Mouse (Mus musculus) liver, embryonic 11.5 days (tissue): ENCODE data around the gene Cfap43. TPM values are rescaled to one million over a fixed set of nuclear protein-coding genes. Genes with fewer than 3 reads are reported as not detected.
A peak's percentile ranks its signal among the peaks of the same experiment; 100 is the strongest.

ENCODE experiments used
- ATAC-seq: fragments of 200-750 bp; cut with Nextera tagmentation; replicated peaks from 2 replicates; pipeline ENCODE4 v1.8.0; 2017; ENCODE audit warnings: moderate number of reproducible peaks, mild to moderate bottlenecking, moderate TSS enrichment, moderate library complexity; ENCODE audit not compliant: low FRiP score
- DNase-seq: peaks from one replicate; pipeline ENCODE4 v3.0.0-alpha.2; 2017; ENCODE audit warnings: low spot score
- H3K27ac ChIP-seq: fragments of 300-500 bp; sonication (generic); 2 replicates; pipeline ENCODE4 v1.5.1; 2014; ENCODE audit warnings: mild to moderate bottlenecking, low read depth, low read length, control low read depth
- H3K27me3 ChIP-seq: fragments of 300-500 bp; sonication (generic); replicated peaks from 2 replicates; pipeline ENCODE4 v1.6.1; 2014; ENCODE audit warnings: low read length, mixed read lengths; ENCODE audit not compliant: control insufficient read depth, insufficient read depth
- H3K36me3 ChIP-seq: fragments of 300-500 bp; sonication (generic); 2 replicates; pipeline ENCODE4 v1.6.1; 2014; ENCODE audit warnings: mild to moderate bottlenecking, low read length, moderate library complexity, mixed read lengths; ENCODE audit not compliant: control insufficient read depth, insufficient read depth
- H3K4me1 ChIP-seq: fragments of 300-500 bp; sonication (generic); replicated peaks from 2 replicates; pipeline ENCODE4 v1.6.1; 2014; ENCODE audit warnings: low read length, mixed read lengths; ENCODE audit not compliant: control insufficient read depth, insufficient read depth
- H3K4me2 ChIP-seq: fragments of 300-500 bp; sonication (generic); 2 replicates; pipeline ENCODE4 v1.6.1; 2014; ENCODE audit warnings: mild to moderate bottlenecking, control low read depth, moderate library complexity
- H3K4me3 ChIP-seq: fragments of 300-500 bp; sonication (generic); 2 replicates; pipeline ENCODE4 v1.5.1; 2014; ENCODE audit warnings: low read depth, low read length, control low read depth
- H3K9ac ChIP-seq: fragments of 300-500 bp; sonication (generic); 2 replicates; pipeline ENCODE4 v1.6.1; 2014; ENCODE audit warnings: low read depth, low read length, control low read depth
- H3K9me3 ChIP-seq: fragments of 300-500 bp; sonication (generic); 2 replicates; pipeline ENCODE4 v1.6.1; 2016; ENCODE audit warnings: low read length, inconsistent platforms, mixed read lengths; ENCODE audit not compliant: control insufficient read depth
- WGBS: fragments of 180-500 bp; shearing (Covaris S2); extraction: QIAGEN DNeasy Blood & Tissue Kit; methylation state at CpG from one replicate; pipeline ENCODE4 v1.1.7; 2014; 5-methylcytosine and 5-hydroxymethylcytosine counted together
- polyA plus RNA-seq: library from polyadenylated mRNA; unstranded; fragments of >200 nt; fragmentation: Nextera tagmentation; extraction: Ambion mirVana; gene quantifications from 2 replicates; pipeline ENCODE4 v1.2.1, GENCODE M21; 2014

The Cfap43 gene
- polyA plus RNA-seq, 1 experiment from 2014 or later: 0.04 TPM

- ATAC-seq (peak; percentile 51), DNase-seq (peak; percentile 50)
- no peaks in the 10 kb centered on the region for H3K27me3 ChIP-seq
- peaks cover 13% of the 10 kb centered on the region for H3K4me1 ChIP-seq
- under 1% methylated on average over 29 of the region's 29 CpGs for WGBS
- H3K4me2 ChIP-seq: peak overlapping the region; percentile 79
- H3K36me3 ChIP-seq: no peaks in the 10 kb centered on the region; the same call in 1 of the 2 replicates
- no peaks in the 10 kb centered on the region for H3K9me3 ChIP-seq
- peak overlapping the region; percentile 83 for H3K9ac ChIP-seq
- peak overlapping the region; percentile 80 for H3K27ac ChIP-seq
- peak overlapping the region; percentile 84 for H3K4me3 ChIP-seq
These were observed 509 bp downstream of the Cfap43 start for GRCm38 (mm10) chr19:47918455-47919101.

- 27% methylated on average over 9 of the region's 9 CpGs for WGBS
- peaks cover 13% of the 10 kb centered on the region for H3K4me1 ChIP-seq
- ATAC-seq (no peak), DNase-seq (no peak)
- H3K9me3 ChIP-seq: no peaks in the 10 kb centered on the region
- no peaks in the 10 kb centered on the region for H3K27me3 ChIP-seq
- peak overlapping the region; percentile 79 for H3K4me2 ChIP-seq
- H3K9ac ChIP-seq: peak overlapping the region; percentile 83
- no peaks in the 10 kb centered on the region; the same call in 1 of the 2 replicates for H3K36me3 ChIP-seq
- peak overlapping the region; percentile 84 for H3K4me3 ChIP-seq
- H3K27ac ChIP-seq: no peak overlapping the region
These were observed 1.1 kb downstream of the Cfap43 start for GRCm38 (mm10) chr19:47918016-47918415.

- ATAC-seq: no peak
- Histone ChIP-seq H3K9me3 (no peaks in the 10 kb centered on the region), H3K9ac (no peak overlapping the region), H3K4me2 (peak overlapping the region; percentile 79), H3K36me3 (no peaks in the 10 kb centered on the region; the same call in 1 of the 2 replicates), H3K27ac (no peak overlapping the region), H3K27me3 (no peaks in the 10 kb centered on the region), H3K4me3 (no peak overlapping the region), H3K4me1 (peaks cover 13% of the 10 kb centered on the region)
- no peak for DNase-seq
- 56% methylated on average over 4 of the region's 4 CpGs for WGBS
These were observed 1.7 kb downstream of the Cfap43 start for GRCm38 (mm10) chr19:47917396-47917795.

DNA sequence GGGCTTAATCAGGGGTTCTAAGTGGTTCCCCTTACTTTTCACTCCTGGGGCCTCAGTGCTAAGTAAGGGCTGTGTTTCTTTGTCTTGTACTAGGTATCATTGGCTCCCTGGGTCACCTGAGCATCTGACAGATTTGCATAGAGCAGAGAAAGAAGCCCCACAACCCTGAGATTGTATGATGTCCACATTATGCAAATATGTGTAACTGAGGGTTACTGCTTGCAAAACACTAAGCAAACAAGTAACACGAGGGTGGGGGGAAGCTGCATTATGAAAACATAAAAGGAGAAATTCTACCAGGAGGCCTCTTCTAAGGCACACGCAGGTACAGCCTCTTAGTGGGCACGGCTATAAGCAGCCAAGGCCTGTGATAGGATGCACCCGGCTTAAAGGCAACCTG, 3.8 kb downstream of the Cfap43 start:
- H3K4me1 ChIP-seq: peaks cover 20% of the 10 kb centered on the region
- no peak for DNase-seq
- 80% methylated on average over 4 of the region's 4 CpGs for WGBS

DNA sequence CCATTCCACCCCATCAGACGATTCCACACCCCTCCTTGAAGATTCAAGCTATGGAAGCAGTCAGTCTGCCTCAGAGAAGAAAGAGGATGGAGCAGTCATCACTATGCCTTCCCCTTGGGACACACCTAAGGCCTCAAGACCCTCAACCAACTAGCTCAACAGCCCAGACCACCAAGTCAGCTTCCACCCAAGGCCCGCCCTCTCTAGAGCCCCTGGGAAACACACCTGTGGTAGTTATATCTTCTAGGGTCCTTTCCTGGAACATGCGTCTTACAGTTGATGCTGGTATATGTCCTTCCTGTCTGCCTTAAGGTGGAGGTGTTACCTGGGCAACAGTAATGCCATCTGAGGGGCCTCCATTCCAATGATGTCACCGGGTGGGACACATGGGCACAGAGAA, 4.9 kb downstream of the Cfap43 start:
- peaks cover 25% of the 10 kb centered on the region for H3K4me1 ChIP-seq
- H3K4me2 ChIP-seq: no peak overlapping the region
- 83% methylated on average over 4 of the region's 4 CpGs for WGBS
- no peak for ATAC-seq
- no peaks in the 10 kb centered on the region for H3K9me3 ChIP-seq
- no peak overlapping the region for H3K27ac ChIP-seq
- H3K4me3 ChIP-seq: no peak overlapping the region
- no peaks in the 10 kb centered on the region; the same call in 1 of the 2 replicates for H3K36me3 ChIP-seq
- DNase-seq: no peak
- H3K27me3 ChIP-seq: no peaks in the 10 kb centered on the region
- no peak overlapping the region for H3K9ac ChIP-seq

More for the DNA sequence above, 3.8 kb downstream of the Cfap43 start:
- no peak overlapping the region for H3K9ac ChIP-seq
- ATAC-seq: no peak
- H3K27me3 ChIP-seq: no peaks in the 10 kb centered on the region
- no peaks in the 10 kb centered on the region; the same call in 1 of the 2 replicates for H3K36me3 ChIP-seq
- no peak overlapping the region for H3K27ac ChIP-seq
- H3K4me3 ChIP-seq: no peak overlapping the region
- no peak overlapping the region for H3K4me2 ChIP-seq
- no peaks in the 10 kb centered on the region for H3K9me3 ChIP-seq

DNA sequence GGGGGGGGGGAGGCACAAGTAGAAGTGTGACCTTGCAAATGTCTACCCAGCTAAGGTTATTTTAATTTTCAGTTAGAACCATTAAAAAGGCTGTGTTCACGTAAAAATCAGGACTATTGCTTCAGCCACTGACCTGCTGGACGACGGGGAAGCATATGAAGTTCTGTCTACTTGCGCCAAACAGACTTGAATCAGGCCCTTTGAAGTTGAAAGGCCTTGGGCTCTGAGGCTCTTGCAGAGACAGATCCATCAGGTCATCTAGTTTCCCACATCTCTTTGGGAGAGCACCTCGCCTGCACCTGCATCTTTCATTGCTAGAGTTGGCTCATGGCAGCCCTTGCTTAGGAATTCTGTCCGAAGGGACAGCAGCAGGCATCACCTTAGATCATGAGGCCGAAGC, 5.7 kb downstream of the Cfap43 start:
- Histone ChIP-seq H3K4me3 (no peak overlapping the region), H3K9me3 (no peaks in the 10 kb centered on the region), H3K4me2 (no peak overlapping the region), H3K36me3 (no peaks in the 10 kb centered on the region; the same call in 1 of the 2 replicates), H3K27me3 (no peaks in the 10 kb centered on the region), H3K27ac (no peak overlapping the region), H3K4me1 (peaks cover 33% of the 10 kb centered on the region), H3K9ac (no peak overlapping the region)
- 88% methylated on average over 7 of the region's 7 CpGs for WGBS
- DNase-seq: no peak
- no peak for ATAC-seq

- H3K9ac ChIP-seq: no peak overlapping the region
- WGBS: 75% methylated on average over 4 of the region's 4 CpGs
- no peak overlapping the region for H3K4me2 ChIP-seq
- H3K36me3 ChIP-seq: no peaks in the 10 kb centered on the region; the same call in 1 of the 2 replicates
- no peak overlapping the region for H3K27ac ChIP-seq
- no peaks in the 10 kb centered on the region for H3K9me3 ChIP-seq
- DNase-seq: no peak
- peaks cover 23% of the 10 kb centered on the region for H3K4me1 ChIP-seq
- no peak overlapping the region for H3K4me3 ChIP-seq
- no peak for ATAC-seq
- H3K27me3 ChIP-seq: no peaks in the 10 kb centered on the region
These were observed 8.3 kb downstream of the Cfap43 start for GRCm38 (mm10) chr19:47910751-47911150.

- Histone ChIP-seq H3K4me2 (peak overlapping the region; percentile 51), H3K9ac (no peak overlapping the region), H3K4me1 (peaks cover 23% of the 10 kb centered on the region), H3K4me3 (no peak overlapping the region), H3K27me3 (no peaks in the 10 kb centered on the region), H3K36me3 (no peaks in the 10 kb centered on the region; the same call in 1 of the 2 replicates), H3K27ac (no peak overlapping the region), H3K9me3 (no peaks in the 10 kb centered on the region)
- ATAC-seq: peak; percentile 49; the same call in 1 of the 2 replicates
- no peak for DNase-seq
- WGBS: 23% methylated on average over 4 of the region's 4 CpGs
These were observed 8.9 kb downstream of the Cfap43 start for GRCm38 (mm10) chr19:47910117-47910618.
